Mouse (Mus musculus): ENCODE results near the gene Plxdc2.

The Plxdc2 gene

DNA sequence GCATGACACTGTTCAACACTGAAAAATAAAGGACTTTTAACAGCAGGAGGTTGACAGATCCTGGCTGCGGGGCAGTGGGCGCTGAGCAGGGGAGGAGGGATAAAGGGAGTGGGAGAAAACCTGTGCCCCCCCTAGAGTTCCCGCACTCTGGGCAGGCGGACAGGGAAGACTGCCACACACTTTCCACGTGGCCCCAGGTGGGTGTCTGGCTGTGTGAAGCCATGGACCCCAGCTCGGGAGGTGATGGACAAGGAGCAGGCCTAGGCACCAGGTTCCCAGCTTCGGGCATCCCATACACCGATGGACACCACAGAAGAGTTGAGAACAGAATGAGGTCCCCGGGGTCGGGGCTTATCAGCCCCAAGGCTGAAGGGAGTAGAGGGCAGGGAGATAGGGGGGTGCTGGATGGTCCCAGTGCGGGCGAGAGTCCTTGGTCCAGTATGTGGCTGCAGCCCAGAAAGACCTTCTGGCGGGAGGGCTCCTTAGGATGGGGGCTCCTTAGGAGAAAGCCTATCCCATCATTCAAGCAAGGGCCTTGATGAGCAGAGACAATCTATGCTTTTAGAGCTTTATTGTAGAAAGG is 215.2 kb downstream of the Plxdc2 start:
- DNase-seq (ENCODE audit: low spot score), result no peak

GRCm38 (mm10) chr2:16576566-16576965 is 220.5 kb downstream of the Plxdc2 start:
- no peak for DNase-seq (ENCODE audit: low spot score)

DNA sequence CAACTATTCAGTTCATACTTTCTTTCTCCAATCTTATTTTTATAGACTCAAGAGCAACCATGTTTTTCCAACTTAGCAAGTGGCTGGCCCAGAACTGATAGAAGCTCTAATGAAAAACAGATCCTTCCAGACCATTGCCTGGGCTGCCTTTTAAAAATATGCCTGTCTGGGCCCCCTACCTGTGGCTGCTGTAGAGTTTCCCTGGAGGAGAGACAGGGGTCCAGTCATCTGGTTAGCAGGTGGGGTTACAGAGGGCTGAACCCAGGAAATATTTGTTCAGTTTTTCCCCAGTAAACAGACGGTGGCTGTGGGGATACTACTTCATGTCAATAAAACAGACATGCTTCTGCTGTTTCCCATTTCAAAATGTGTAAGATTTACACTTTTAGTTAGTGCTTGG is 222.0 kb downstream of the Plxdc2 start:
- DNase-seq (ENCODE audit: low spot score), result no peak

- DNase-seq (ENCODE audit: low spot score), result no peak
Measured at GRCm38 (mm10) chr2:16588546-16588945, 232.4 kb downstream of the Plxdc2 start.

GRCm38 (mm10) chr2:16595451-16595850 is 239.3 kb downstream of the Plxdc2 start:
- no peak for DNase-seq (ENCODE audit: low spot score)

GRCm38 (mm10) chr2:16598231-16598630 is 242.1 kb downstream of the Plxdc2 start:
- no peak for DNase-seq (ENCODE audit: low spot score)

DNA sequence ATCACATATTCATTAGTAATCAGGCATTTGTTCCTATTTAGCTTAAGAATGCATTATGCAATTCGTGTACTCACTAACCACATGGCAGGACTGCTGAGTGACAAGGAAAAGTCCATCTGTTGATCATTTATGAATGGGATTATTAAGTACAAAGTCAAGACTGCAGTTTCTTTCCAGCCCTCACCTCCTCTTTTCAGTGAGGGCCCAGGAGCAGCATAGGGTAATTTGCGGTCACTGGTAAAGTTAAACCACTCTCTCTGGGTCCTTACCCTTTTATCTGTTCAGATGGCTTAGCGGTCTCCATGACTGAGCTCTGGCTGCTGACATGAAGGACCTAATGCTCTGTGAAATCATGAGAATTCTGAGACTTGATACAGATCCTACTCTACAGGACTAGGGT is 248.2 kb downstream of the Plxdc2 start:
- DNase-seq (ENCODE audit: low spot score), result no peak

GRCm38 (mm10) chr2:16607792-16608586 is 251.9 kb downstream of the Plxdc2 start:
- DNase-seq (ENCODE audit: low spot score), result no peak

DNA sequence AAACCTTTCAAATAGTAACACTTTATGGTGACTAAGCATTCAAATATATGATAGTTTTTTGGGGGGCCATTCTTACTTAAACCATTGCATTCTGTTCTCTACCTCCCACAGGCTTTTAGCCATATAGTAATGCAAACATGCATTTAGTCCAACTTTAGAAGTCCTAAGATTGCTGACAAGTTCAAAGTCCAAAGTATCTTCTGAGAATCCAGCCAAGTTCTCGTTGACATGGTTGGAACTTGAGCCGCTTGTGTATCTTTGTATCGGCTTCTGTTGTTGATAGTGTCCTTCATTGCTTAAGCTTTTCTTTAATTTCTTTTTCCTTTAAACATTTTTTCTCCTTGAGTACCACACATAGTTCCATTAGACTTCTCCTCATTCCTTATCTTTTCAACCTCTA is 286.0 kb downstream of the Plxdc2 start:
- DNase-seq (ENCODE audit: low spot score), result no peak

DNA sequence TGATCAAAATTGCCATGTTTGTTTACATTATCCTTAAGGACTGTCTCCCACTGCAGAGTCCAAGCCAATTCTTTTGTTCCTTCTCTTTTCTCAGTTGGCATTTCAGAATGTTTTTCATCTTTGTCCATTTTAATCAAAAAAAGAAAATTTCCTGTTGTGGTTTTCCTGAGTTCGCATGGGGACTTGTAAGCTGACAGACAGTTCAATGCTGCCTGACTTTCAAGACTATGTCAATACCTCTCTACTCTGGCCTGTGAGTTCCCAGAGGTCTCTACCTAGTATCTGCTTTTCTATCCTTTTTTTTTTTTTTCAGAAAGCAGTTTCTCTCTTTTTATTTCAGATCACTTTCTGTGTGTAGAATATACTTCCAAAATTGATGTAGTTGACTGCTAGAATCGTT is 295.6 kb downstream of the Plxdc2 start:
- no peak for DNase-seq (ENCODE audit: low spot score)

DNA sequence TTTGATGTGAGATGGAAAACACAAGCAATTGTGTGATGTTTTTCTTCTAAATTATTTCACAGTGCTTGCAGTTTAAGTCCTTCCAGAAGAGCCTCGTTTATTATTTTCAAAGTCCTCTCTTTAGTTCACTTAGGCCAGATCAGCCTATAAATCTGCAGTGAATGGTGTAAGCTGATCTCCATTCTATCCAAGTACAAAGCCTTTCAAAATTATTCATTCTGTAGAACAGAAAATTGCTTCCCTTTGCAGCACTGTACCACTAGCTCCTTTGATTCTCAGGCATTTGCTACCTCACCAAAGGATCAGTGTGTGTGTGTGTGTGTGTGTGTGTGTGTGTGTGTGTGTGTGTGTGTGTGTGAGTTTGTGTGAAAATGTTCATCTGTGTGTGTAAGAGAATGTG is 308.4 kb downstream of the Plxdc2 start:
- no peak for DNase-seq (ENCODE audit: low spot score)

DNA sequence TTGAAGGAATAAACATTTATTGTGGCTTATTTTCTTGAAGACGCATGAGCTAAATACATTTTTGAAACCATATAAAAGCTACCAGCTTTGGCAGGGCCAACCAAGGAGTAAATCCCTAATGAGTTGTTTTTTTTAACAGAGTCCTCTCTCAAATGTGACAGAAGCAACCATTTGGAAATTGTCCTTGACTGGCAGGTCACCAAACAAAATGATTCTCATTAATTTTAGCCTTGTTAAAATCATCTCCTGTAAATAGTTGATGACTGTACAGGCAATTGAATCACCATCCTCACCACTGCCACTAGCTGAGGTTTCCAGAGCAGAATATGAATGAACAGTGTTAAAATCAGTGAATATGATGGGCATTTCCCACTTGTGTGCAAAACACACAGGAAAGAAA is 312.3 kb downstream of the Plxdc2 start:
- peak; percentile 13 for DNase-seq (ENCODE audit: low spot score)

- no peak for DNase-seq (ENCODE audit: low spot score)
Measured at GRCm38 (mm10) chr2:16682905-16683304, 326.8 kb downstream of the Plxdc2 start.

DNA sequence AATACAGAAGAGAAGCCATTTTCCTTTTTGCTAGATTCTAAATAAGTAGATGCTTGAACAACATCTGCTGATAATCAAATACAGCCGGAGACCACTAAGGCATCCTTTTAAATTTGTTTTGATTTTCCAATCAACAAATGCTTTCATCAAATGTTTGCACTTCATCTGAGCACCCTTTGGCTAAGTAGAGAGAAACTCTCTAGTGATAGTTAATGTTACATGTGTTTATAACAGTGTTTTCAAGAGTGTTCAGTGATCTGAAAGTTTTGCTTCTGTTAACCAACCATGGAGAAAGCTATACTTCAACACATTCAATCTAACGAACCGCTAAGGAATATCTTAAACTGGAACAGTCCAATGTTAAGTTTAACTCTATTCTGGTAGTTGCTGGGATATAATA is 327.6 kb downstream of the Plxdc2 start:
- DNase-seq (ENCODE audit: low spot score), result no peak

- no peak for DNase-seq (ENCODE audit: low spot score)
Measured at GRCm38 (mm10) chr2:16684529-16684928, 328.4 kb downstream of the Plxdc2 start.

GRCm38 (mm10) chr2:16696390-16696789 is 340.3 kb downstream of the Plxdc2 start:
- DNase-seq (ENCODE audit: low spot score), result peak; percentile 9

DNA sequence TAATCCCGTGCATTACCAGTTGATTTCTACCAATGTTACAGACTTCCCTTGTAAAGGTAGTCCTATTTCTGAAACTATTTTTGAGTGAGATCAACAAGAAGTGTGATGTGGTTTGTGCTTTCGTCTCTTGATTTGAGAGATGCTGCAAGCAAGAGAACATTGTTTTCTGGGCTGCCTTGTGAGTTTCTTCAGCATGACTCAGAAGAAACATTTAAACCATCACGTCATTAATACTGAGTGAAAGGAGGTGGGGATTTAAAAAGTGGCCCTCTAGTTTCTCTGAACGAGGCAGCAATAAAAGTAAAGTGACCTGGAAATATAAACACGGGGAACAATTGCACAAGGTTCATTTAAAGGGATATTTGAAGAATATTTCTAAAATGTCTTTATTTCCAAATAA is 341.1 kb downstream of the Plxdc2 start:
- no peak for DNase-seq (ENCODE audit: low spot score)

- DNase-seq (ENCODE audit: low spot score), result no peak
Measured at GRCm38 (mm10) chr2:16706227-16706626, 350.1 kb downstream of the Plxdc2 start.

DNA sequence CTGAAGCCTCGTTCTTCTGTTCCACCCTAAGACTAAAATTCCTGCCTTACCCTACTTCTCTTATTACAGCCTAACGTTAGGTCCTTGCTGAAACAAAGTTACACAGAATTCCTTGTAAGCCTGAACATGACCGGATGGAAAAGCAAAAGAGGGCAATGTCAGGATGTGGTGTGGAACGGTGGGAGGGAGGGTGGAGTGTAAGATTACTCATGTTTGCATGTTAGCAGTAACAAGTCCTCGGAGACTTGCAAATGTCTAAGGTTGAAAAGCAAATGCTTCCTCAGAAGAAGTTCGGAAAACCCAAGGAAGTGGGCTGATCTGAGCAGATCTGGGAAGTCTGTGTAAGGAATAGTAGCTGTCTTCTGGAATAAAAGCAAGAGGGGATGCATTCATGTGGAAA is 353.8 kb downstream of the Plxdc2 start:
- DNase-seq (ENCODE audit: low spot score), result peak; percentile 23

DNA sequence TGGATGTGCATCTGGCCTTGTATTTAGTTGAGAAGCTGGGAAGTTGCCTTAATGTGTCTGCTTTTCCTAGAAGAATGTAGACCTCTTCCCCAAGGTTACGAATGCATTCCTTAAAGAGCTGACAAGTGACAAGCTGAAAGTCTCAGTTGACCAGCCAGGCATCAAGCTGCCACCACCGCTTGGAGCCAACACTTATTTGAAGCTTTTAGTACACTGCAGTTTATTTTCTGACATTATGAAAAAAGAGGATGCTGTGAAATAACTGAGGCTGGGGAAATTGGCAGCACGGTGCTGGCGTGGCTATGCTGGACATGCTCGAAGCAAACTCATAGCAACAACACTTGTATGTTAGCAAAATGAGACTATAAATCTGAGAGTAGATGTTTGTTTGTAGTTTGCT is 374.9 kb downstream of the Plxdc2 start:
- no peak for DNase-seq (ENCODE audit: low spot score)

GRCm38 (mm10) chr2:16734381-16734780 is 378.3 kb downstream of the Plxdc2 start:
- no peak for DNase-seq (ENCODE audit: low spot score)

- peak; percentile 6 for DNase-seq (ENCODE audit: low spot score)
Measured at GRCm38 (mm10) chr2:16738241-16738640, 382.1 kb downstream of the Plxdc2 start.

DNA sequence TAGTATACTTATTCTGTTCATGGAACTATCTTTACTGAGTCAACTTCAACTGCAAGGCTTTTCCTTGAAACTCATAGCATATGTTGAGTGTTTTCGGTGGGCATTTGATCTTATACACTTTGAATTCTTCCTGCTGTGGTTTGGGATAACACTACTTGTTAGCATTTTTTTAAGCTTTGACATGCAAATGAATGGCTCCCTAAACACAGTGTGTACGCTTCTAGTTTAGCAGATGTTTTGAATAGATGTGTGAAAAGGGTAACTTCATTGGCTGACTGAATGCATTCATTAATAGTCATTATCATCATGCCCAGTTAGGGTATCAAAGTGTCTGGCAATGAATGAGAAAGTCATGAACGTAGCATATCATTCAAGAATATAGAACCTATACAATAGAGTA is 385.7 kb downstream of the Plxdc2 start:
- no peak for DNase-seq (ENCODE audit: low spot score)

GRCm38 (mm10) chr2:16743568-16743967 is 387.5 kb downstream of the Plxdc2 start:
- no peak for DNase-seq (ENCODE audit: low spot score)
